In the genomic region with DNA sequence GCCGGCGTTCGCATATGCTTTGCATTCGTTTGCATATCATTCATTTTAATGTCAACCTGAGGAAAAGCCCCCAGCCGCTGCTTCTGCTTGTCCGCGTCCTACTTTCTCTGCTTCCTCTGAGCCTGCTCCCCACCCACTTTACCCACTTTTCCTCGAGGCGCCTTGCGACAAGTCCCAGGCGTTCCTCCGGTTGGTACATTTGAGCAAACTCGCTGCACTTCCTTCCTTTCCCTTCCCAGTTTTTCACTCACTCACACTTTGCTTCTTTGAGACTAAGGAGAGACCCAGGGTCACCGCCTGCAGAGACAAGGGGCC, we compare ENCODE assay signal across 9 mouse cellular contexts. TPM values are rescaled to one million over a fixed set of nuclear protein-coding genes. Genes with fewer than 3 reads are reported as not detected.
DNase-seq lines count a peak whose midpoint lies in the region; ATAC-seq and TF ChIP-seq lines count a peak whose summit lies in the region.
"Had no signal": no experiment of that assay in that cellular context is flagged by ENCODE, and none has a peak within 500 bp of the region (broad histone marks: within the 10 kb centered on the region; RNA-seq: fewer than 3 reads in every experiment).

No protein-coding gene starts in this region.

- no peaks in the 10 kb centered on the region for H3K36me3 ChIP-seq in heart, adult 2 months (ENCODE audit: control insufficient read depth, insufficient read depth, low read length)
- no peaks in the 10 kb centered on the region for H3K36me3 ChIP-seq in heart, embryonic 16.5 days (ENCODE audit: control insufficient read depth, insufficient read depth)
- no peaks in the 10 kb centered on the region for H3K36me3 ChIP-seq in liver, postnatal 0 days (replicated peaks; ENCODE audit: insufficient read depth, low read length)

- peak overlapping the region; percentile 95 for H3K27ac ChIP-seq in heart, adult 2 months
- no peak overlapping the region; the same call in 1 of the 2 replicates for H3K27ac ChIP-seq in heart, embryonic 16.5 days (ENCODE audit: low read length)
- no peak overlapping the region for H3K27ac ChIP-seq in liver, postnatal 0 days (ENCODE audit: low read depth)

- ATAC-seq in heart, embryonic 16.5 days (replicated peaks; ENCODE audit: extremely low read depth, insufficient read depth, low FRiP score): no peak
- ATAC-seq in liver, postnatal 0 days: no peak
- no peak for ATAC-seq in activated CD4-positive, CD25-positive, alpha-beta regulatory T cell, adult 4 months

- TF ChIP-seq EP300 in heart, adult 2 months (IDR thresholded peaks at IDR 0.05; ENCODE audit: insufficient read depth, low read depth, low read length): no peak
- no peak for TF ChIP-seq EP300 in liver, postnatal 0 days (IDR thresholded peaks at IDR 0.05; ENCODE audit: low read depth)

- H3K4me3 ChIP-seq in heart, adult 2 months: peak overlapping the region; percentile 96
- H3K4me3 ChIP-seq in heart, embryonic 16.5 days (ENCODE audit: low read length): peak overlapping the region; percentile 86
- H3K4me3 ChIP-seq in liver, postnatal 0 days (ENCODE audit: low read depth, low read length): peak overlapping the region; percentile 69

- no peaks in the 10 kb centered on the region for H3K27me3 ChIP-seq in heart, adult 2 months (ENCODE audit: control insufficient read depth, insufficient read depth, low read length)
- H3K27me3 ChIP-seq in heart, embryonic 16.5 days (ENCODE audit: control insufficient read depth, insufficient read depth, low read length): peaks cover 52% of the 10 kb centered on the region
- H3K27me3 ChIP-seq in liver, postnatal 0 days (ENCODE audit: insufficient read depth, low read length): peaks cover 44% of the 10 kb centered on the region

- 4% methylated on average over 14 of the region's 14 CpGs for WGBS in heart, adult 2 months
- WGBS in heart, embryonic 16.5 days: 5% methylated on average over 14 of the region's 14 CpGs
- 4% methylated on average over 14 of the region's 14 CpGs for WGBS in liver, postnatal 0 days (ENCODE audit: insufficient replicate concordance)

- H3K9ac ChIP-seq in heart, adult 2 months (ENCODE audit: low read depth, low read length): peak overlapping the region; percentile 97
- peak overlapping the region; percentile 83 for H3K9ac ChIP-seq in heart, embryonic 16.5 days (ENCODE audit: low read length)
- H3K9ac ChIP-seq in liver, postnatal 0 days (replicated peaks): peak overlapping the region; percentile 61; the same call in 1 of the 2 replicates

- no peak for TF ChIP-seq CTCF in heart, adult 2 months (IDR thresholded peaks at IDR 0.05)
- TF ChIP-seq CTCF in liver, postnatal 0 days (IDR thresholded peaks at IDR 0.05; ENCODE audit: low read depth): no peak

- no peak for DNase-seq in heart, adult 2 months
- DNase-seq in heart, postnatal 14 days: no peak
- peak; percentile 71 for DNase-seq in ES-CJ7 (ENCODE audit: low read depth, low spot score)
- no peak for DNase-seq in liver, postnatal 0 days
- no peak for DNase-seq in c-Kit-positive CD71-positive TER-119-positive erythroid progenitor cells, embryonic 14.5 days (ENCODE audit: low spot score)
- DNase-seq in right cerebral cortex, postnatal 10 days (ENCODE audit: low spot score in 2 of 2): no peak

- no peak for TF ChIP-seq POLR2A in heart, adult 2 months (IDR thresholded peaks at IDR 0.05; ENCODE audit: insufficient read depth, low read depth, low read length)

- peaks cover 15% of the 10 kb centered on the region for H3K4me1 ChIP-seq in heart, adult 2 months (ENCODE audit: control insufficient read depth, insufficient read depth, low read length)
- H3K4me1 ChIP-seq in heart, embryonic 16.5 days (ENCODE audit: control insufficient read depth, insufficient read depth, low read length): peaks cover 10% of the 10 kb centered on the region
- peaks cover 26% of the 10 kb centered on the region for H3K4me1 ChIP-seq in liver, postnatal 0 days (ENCODE audit: insufficient read depth)

- intact Hi-C loops in heart, adult 2 months (cut with DNase I): loop anchor here (1.0 to 5.0 kb wide), 7 partner anchors 18 to 151 kb away; a partner anchor contains a TSS
- intact Hi-C loops in heart, postnatal 14 days (cut with DNase I): loop anchor here (2.0 to 10.0 kb wide), 5 partner anchors 60 to 174 kb away; a partner anchor contains a TSS

- H3K79me2 ChIP-seq in heart, adult 2 months (replicated peaks; ENCODE audit: control insufficient read depth, insufficient read depth, low read length): 0 out of 2 replicates have a peak, but pooled peaks cover 1% of the 10 kb centered on the region

- H3K4me2 ChIP-seq in heart, embryonic 16.5 days (ENCODE audit: low read depth, low read length): peak overlapping the region; percentile 99
- H3K4me2 ChIP-seq in liver, postnatal 0 days (ENCODE audit: low read depth, low read length): peak overlapping the region; percentile 97

- H3K9me3 ChIP-seq in heart, embryonic 16.5 days (replicated peaks; ENCODE audit: control insufficient read depth, low read length): no peaks in the 10 kb centered on the region
- H3K9me3 ChIP-seq in liver, postnatal 0 days (ENCODE audit: low read length): no peaks in the 10 kb centered on the region

RNA-seq across cellular contexts. Expression of a gene that starts 20.1 kb away (rescaled TPM):
- total RNA-seq in heart, adult 2 months (2021): 10 to 100 TPM; 21.8 to 22.3 TPM
- polyA plus RNA-seq in heart, adult 2 months (2012; rRNA removed): 10.2 and 10.9 TPM in 2 replicates
- total RNA-seq in heart, postnatal 14 days (2021): 10 to 100 TPM; 22.1 to 25.3 TPM
- 4.6 and 4.8 TPM in 2 replicates for polyA plus RNA-seq in heart, embryonic 16.5 days (2015; fragmentation: Nextera tagmentation; extraction: Ambion mirVana)
- 2.1 and 2.4 TPM in 2 replicates for polyA plus RNA-seq in liver, postnatal 0 days (2015; fragmentation: Nextera tagmentation; extraction: Ambion mirVana)
- polyA plus RNA-seq in activated CD4-positive, CD25-positive, alpha-beta regulatory T cell, adult 4 months (2017; shearing (Covaris generic)): under 1 TPM; 0.08 to 0.28 TPM

RNA-seq across cellular contexts. Expression of a gene that starts 56.3 kb away (rescaled TPM):
- under 1 TPM in 1 of 2 experiments, not detected in 1; 0.52 TPM for total RNA-seq in heart, adult 2 months (2021)
- polyA plus RNA-seq in heart, adult 2 months (2012; rRNA removed): 0.10 TPM in 1 of 2 replicates, not detected in the other
- total RNA-seq in heart, postnatal 14 days (2021): under 1 TPM in 1 of 2 experiments, not detected in 1; 0.20 TPM
- not detected in 2 replicates for polyA plus RNA-seq in heart, embryonic 16.5 days (2015; fragmentation: Nextera tagmentation; extraction: Ambion mirVana)
- not detected in 2 replicates for polyA plus RNA-seq in liver, postnatal 0 days (2015; fragmentation: Nextera tagmentation; extraction: Ambion mirVana)
- polyA plus RNA-seq in activated CD4-positive, CD25-positive, alpha-beta regulatory T cell, adult 4 months (2017; shearing (Covaris generic)): not detected
- polyA plus RNA-seq: C2C12 had no signal
